Mouse (Mus musculus) kidney, embryonic 16.5 days (tissue): ENCODE results near the gene Pcnt. TPM values are rescaled to one million over a fixed set of nuclear protein-coding genes. Genes with fewer than 3 reads are reported as not detected.

Experiments used
- ATAC-seq: fragments of 200-750 bp; cut with Nextera tagmentation; 2 replicates; pipeline ENCODE4 v1.8.0; 2017; ENCODE audit warnings: moderate TSS enrichment; ENCODE audit not compliant: low FRiP score, low TSS enrichment
- H3K27ac ChIP-seq: fragments of 300-500 bp; sonication (generic); 2 replicates; pipeline ENCODE4 v1.5.1; 2014; ENCODE audit warnings: low read length
- H3K27me3 ChIP-seq: fragments of 300-500 bp; sonication (generic); 2 replicates; pipeline ENCODE4 v1.6.1; 2014; ENCODE audit warnings: low read length, control low read depth, mixed read lengths; ENCODE audit not compliant: insufficient read depth
- H3K36me3 ChIP-seq: fragments of 300-500 bp; sonication (generic); 2 replicates; pipeline ENCODE4 v1.6.1; 2014; ENCODE audit warnings: low read length, control low read depth, mixed read lengths; ENCODE audit not compliant: insufficient read depth
- H3K4me1 ChIP-seq: fragments of 300-500 bp; sonication (generic); 2 replicates; pipeline ENCODE4 v1.6.1; 2014; ENCODE audit warnings: low read length, control low read depth, mixed read lengths; ENCODE audit not compliant: insufficient read depth
- H3K4me2 ChIP-seq: fragments of 300-500 bp; sonication (generic); replicated peaks from 2 replicates; pipeline ENCODE4 v1.6.1; 2014; ENCODE audit warnings: low read depth, low read length
- H3K4me3 ChIP-seq: fragments of 300-500 bp; sonication (generic); 2 replicates; pipeline ENCODE4 v1.5.1; 2014; ENCODE audit warnings: mild to moderate bottlenecking, low read length
- H3K9ac ChIP-seq: fragments of 300-500 bp; sonication (generic); replicated peaks from 2 replicates; pipeline ENCODE4 v1.6.1; 2014; ENCODE audit warnings: low read length
- H3K9me3 ChIP-seq: fragments of 300-500 bp; sonication (generic); 2 replicates; pipeline ENCODE4 v1.6.1; 2016; ENCODE audit warnings: low read length, control low read depth
- WGBS: fragments of 180-500 bp; shearing (Covaris S2); extraction: QIAGEN DNeasy Blood & Tissue Kit; methylation state at CpG from one replicate; pipeline ENCODE4 v1.1.7; 2014; 5-methylcytosine and 5-hydroxymethylcytosine counted together
- polyA plus RNA-seq: library from polyadenylated mRNA; unstranded; fragments of >200 nt; fragmentation: Nextera tagmentation; extraction: Ambion mirVana; gene quantifications from 2 replicates; pipeline ENCODE4 v1.2.1, GENCODE M21; 2015

Pcnt gene
- polyA plus RNA-seq, 1 experiment from 2014 or later: 15.3 TPM

- H3K4me2 ChIP-seq: no peak overlapping the region
- no peaks in the 10 kb centered on the region for H3K27me3 ChIP-seq
- no peaks in the 10 kb centered on the region for H3K4me1 ChIP-seq
- H3K9ac ChIP-seq: no peak overlapping the region
- no peak for ATAC-seq
- no peaks in the 10 kb centered on the region for H3K9me3 ChIP-seq
- H3K4me3 ChIP-seq: no peak overlapping the region
- peaks cover 44% of the 10 kb centered on the region for H3K36me3 ChIP-seq
- H3K27ac ChIP-seq: no peak overlapping the region
- 84% methylated on average over 8 of the region's 8 CpGs for WGBS
These were observed 85.2 kb downstream of the Pcnt start for GRCm38 (mm10) chr10:76357286-76357875.

- Histone ChIP-seq H3K27me3 (no peaks in the 10 kb centered on the region), H3K4me2 (no peak overlapping the region), H3K36me3 (peaks cover 65% of the 10 kb centered on the region), H3K4me3 (no peak overlapping the region), H3K4me1 (no peaks in the 10 kb centered on the region), H3K9me3 (no peaks in the 10 kb centered on the region), H3K27ac (no peak overlapping the region), H3K9ac (no peak overlapping the region)
- WGBS: 88% methylated on average over 12 of the region's 12 CpGs
- ATAC-seq: no peak
These were observed 87.6 kb downstream of the Pcnt start for GRCm38 (mm10) chr10:76354974-76355373.

DNA sequence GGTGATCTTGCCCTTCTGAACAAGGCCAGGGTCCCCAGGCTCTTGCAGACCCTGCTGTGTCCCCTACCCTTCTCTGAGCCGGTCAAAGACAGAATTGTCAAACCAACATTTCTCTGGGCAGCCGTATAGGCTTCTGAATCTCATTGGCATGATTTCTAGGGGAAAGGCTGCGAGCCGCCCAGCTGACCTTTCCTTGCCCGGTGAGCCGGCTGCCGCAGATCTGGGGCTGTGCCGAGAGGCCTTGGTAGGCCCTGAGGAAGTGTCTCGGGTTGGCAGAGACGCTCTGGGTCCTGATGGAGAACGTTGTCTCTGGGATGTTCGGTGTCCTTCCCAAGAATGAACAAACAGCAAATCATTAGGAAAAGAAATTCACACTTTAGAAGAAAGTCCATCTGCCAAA, 88.6 kb downstream of the Pcnt start:
- no peak for ATAC-seq
- no peak overlapping the region for H3K4me3 ChIP-seq
- H3K9me3 ChIP-seq: no peaks in the 10 kb centered on the region
- WGBS: 98% methylated on average over 12 of the region's 12 CpGs
- no peaks in the 10 kb centered on the region for H3K4me1 ChIP-seq
- H3K36me3 ChIP-seq: peaks cover 68% of the 10 kb centered on the region
- H3K27me3 ChIP-seq: no peaks in the 10 kb centered on the region
- no peak overlapping the region for H3K27ac ChIP-seq
- no peak overlapping the region for H3K4me2 ChIP-seq
- no peak overlapping the region for H3K9ac ChIP-seq

DNA sequence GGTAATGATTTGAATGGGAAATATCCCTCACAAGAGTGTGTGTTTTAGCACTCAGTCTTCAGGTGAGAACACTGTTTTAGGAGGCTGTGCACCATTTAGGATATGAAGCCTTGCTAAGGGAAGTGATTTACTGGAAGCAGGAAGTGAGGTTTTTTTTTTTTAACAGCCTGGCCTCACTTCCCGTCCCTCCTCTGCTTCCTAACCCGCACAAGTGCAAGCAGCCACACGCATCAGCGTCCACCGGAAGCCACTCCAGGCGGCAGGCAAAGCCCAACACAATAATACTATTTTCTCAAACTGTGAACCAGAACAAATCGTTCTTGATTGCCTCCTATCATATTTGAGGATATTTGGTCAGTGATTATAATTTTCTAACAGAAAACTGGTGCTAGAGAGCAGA, 90.6 kb downstream of the Pcnt start:
- Histone ChIP-seq H3K36me3 (peaks cover 59% of the 10 kb centered on the region), H3K27me3 (no peaks in the 10 kb centered on the region), H3K4me1 (no peaks in the 10 kb centered on the region), H3K4me3 (no peak overlapping the region), H3K4me2 (no peak overlapping the region), H3K9me3 (no peaks in the 10 kb centered on the region), H3K9ac (no peak overlapping the region), H3K27ac (0 out of 2 replicates have a peak overlapping the region, but pooled peaks have one; percentile 12)
- WGBS: 69% methylated on average over 7 of the region's 7 CpGs
- no peak for ATAC-seq

DNA sequence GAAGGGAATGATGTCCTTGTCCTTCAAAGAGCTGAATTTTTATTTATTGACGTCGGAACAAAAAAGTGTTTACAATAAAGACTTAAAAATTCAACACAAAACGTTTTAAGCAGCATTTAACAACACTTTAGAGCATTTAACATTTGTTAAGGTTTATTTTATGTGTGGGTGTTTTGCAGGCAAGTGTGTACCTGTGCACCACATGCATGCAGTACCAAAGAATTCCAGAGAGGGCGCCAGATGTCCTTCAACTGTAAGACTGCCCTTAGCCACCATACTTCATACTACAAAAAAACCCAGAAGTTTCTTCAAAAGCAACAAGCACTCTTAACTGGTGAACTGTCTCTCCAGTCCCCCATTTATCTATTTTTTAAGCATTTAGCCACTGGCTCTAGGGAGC, 96.0 kb downstream of the Pcnt start:
- peak overlapping the region; percentile 23; the same call in 1 of the 2 replicates for H3K9ac ChIP-seq
- 16% methylated on average over 4 of the region's 4 CpGs for WGBS

DNA sequence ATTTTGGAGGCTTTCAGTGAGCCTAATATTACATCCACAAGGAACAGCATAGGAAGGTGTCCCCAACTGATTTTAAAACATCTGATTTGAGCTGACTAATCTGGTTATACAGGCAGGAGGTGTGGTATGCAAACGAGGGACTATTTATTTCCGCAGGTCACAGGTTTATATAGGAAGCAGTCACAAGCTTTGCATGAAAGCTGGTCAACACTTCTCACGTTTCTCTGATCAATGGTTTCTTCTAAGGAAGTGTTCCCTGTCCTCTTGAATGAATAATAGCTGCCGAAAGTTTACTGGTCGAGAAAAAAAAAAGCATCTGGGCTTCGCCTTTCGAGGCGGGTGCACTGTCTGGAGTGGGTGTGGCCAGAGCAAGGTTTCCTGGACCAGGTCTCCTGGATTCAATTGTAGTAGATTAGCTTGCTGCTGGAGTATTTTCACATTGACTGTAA, 96.5 kb downstream of the Pcnt start:
- H3K9ac ChIP-seq: peak overlapping the region; percentile 23; the same call in 1 of the 2 replicates
- WGBS: 14% methylated on average over 8 of the region's 8 CpGs

More for the DNA sequence above, 96.0 kb downstream of the Pcnt start:
- Histone ChIP-seq H3K4me1 (peaks cover 16% of the 10 kb centered on the region), H3K4me3 (peak overlapping the region; percentile 69), H3K27me3 (no peaks in the 10 kb centered on the region), H3K27ac (0 out of 2 replicates have a peak overlapping the region, but pooled peaks have one; percentile 12), H3K36me3 (peaks cover 17% of the 10 kb centered on the region), H3K9me3 (peaks cover 4% of the 10 kb centered on the region; the same call in 1 of the 2 replicates), H3K4me2 (peak overlapping the region; percentile 66)
- ATAC-seq: no peak

DNA sequence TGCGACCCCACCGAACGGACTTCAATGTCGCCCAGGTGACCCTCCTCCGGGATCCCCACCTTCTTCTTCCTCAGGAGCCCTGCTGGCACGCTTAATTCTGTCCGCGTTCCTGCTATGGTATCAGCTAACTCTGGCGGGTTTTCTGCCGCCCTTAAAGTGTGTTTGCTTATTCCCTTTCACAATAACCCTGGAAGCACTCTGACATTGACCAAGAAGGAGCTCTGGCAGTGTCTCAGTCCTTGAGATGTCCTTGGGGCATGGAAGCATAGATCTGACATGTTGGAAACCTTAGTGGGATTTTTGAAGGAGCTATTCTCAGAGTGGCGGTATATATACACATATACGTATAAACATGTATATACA, 97.1 kb downstream of the Pcnt start:
- Histone ChIP-seq H3K27ac (peak overlapping the region; percentile 5; the same call in 1 of the 2 replicates), H3K4me2 (peak overlapping the region; percentile 66), H3K4me1 (peaks cover 16% of the 10 kb centered on the region), H3K9me3 (peaks cover 4% of the 10 kb centered on the region; the same call in 1 of the 2 replicates), H3K9ac (peak overlapping the region; percentile 80), H3K27me3 (no peaks in the 10 kb centered on the region), H3K4me3 (peak overlapping the region; percentile 69), H3K36me3 (peaks cover 8% of the 10 kb centered on the region)
- peak; percentile 23; the same call in 1 of the 2 replicates for ATAC-seq
- WGBS: 5% methylated on average over 12 of the region's 12 CpGs

More for the DNA sequence above, 96.5 kb downstream of the Pcnt start:
- H3K36me3 ChIP-seq: peaks cover 13% of the 10 kb centered on the region
- peak overlapping the region; percentile 69 for H3K4me3 ChIP-seq
- 0 out of 2 replicates have a peak overlapping the region, but pooled peaks have one; percentile 12 for H3K27ac ChIP-seq
- no peaks in the 10 kb centered on the region for H3K27me3 ChIP-seq
- peaks cover 4% of the 10 kb centered on the region; the same call in 1 of the 2 replicates for H3K9me3 ChIP-seq
- H3K4me2 ChIP-seq: peak overlapping the region; percentile 66
- peaks cover 16% of the 10 kb centered on the region for H3K4me1 ChIP-seq
- ATAC-seq: no peak

GRCm38 (mm10) chr10:76344711-76345539, 97.7 kb downstream of the Pcnt start, which contains the start of gene Dip2a:
Gene Dip2a (minus strand): TSS chr10:76345291.
- Histone ChIP-seq H3K27me3 (no peaks in the 10 kb centered on the region), H3K4me2 (peak within 1 kb of the TSS; percentile 66), H3K9ac (peak within 1 kb of the TSS; percentile 80), H3K27ac (peak within 1 kb of the TSS; percentile 87), H3K9me3 (peaks cover 4% of the 10 kb centered on the region; the same call in 1 of the 2 replicates), H3K36me3 (peaks cover 2% of the 10 kb centered on the region), H3K4me3 (peak within 1 kb of the TSS; percentile 69), H3K4me1 (peaks cover 16% of the 10 kb centered on the region)
- under 1% methylated on average over 67 of the region's 94 CpGs for WGBS
- peak; percentile 95 for ATAC-seq

DNA sequence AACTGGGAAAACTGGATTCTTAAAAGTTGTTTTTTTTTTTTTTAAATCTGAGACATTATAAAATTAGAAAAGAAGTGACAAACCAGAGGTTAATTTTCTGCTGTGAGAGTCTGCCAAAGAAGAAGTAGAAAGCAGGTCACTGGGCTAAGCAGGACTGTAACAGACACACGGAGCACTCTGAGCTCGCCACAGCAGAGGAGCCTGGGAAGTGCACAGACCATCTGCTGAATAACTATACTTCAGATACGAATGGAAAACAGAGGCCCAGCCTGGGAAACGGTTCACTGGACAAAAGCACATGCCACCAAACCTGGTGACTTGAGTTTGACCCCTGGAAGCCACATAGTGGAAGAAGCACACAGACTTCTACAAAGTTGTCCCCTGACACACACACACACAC, 108.2 kb downstream of the Pcnt start:
- Histone ChIP-seq H3K36me3 (0 out of 2 replicates have a peak, but pooled peaks cover 4% of the 10 kb centered on the region), H3K4me2 (no peak overlapping the region), H3K9me3 (no peaks in the 10 kb centered on the region), H3K27ac (no peak overlapping the region), H3K9ac (no peak overlapping the region), H3K27me3 (no peaks in the 10 kb centered on the region), H3K4me3 (no peak overlapping the region), H3K4me1 (no peaks in the 10 kb centered on the region)
- WGBS: 23% methylated on average over 4 of the region's 4 CpGs
- no peak for ATAC-seq
